Mouse (Mus musculus): Measurements from ENCODE around the gene Phc2.
"Not testable (repeated sequence)": the region's sequence is repeated elsewhere in the genome, so short reads cannot be mapped to it uniquely, and the experiment has no call there.

The Phc2 gene

GRCm38 (mm10) chr4:128645896-128646295, 8.6 kb upstream of the Phc2 start:
- DNase-seq (ENCODE audit: low read depth), result no peak

GRCm38 (mm10) chr4:128646762-128647161, 7.7 kb upstream of the Phc2 start:
- no peak for DNase-seq (ENCODE audit: low read depth)

GRCm38 (mm10) chr4:128648567-128649255, 5.8 kb upstream of the Phc2 start:
- no peak for DNase-seq (ENCODE audit: low read depth)

- DNase-seq (ENCODE audit: low read depth), result no peak
Observed at GRCm38 (mm10) chr4:128651530-128651929, 3.0 kb upstream of the Phc2 start.

- no peak for DNase-seq (ENCODE audit: low read depth)
Observed at GRCm38 (mm10) chr4:128652584-128653298, 1.8 kb upstream of the Phc2 start.

- no peak for DNase-seq (ENCODE audit: low read depth)
Observed at GRCm38 (mm10) chr4:128655446-128655845, 944 bp downstream of the Phc2 start.

- DNase-seq (ENCODE audit: low read depth), result no peak
Observed at GRCm38 (mm10) chr4:128660196-128660595, 5.7 kb downstream of the Phc2 start.

- no peak for DNase-seq (ENCODE audit: low read depth)
Observed at GRCm38 (mm10) chr4:128661063-128661462, 6.6 kb downstream of the Phc2 start.

GRCm38 (mm10) chr4:128664002-128664401, 9.5 kb downstream of the Phc2 start:
- no peak for DNase-seq (ENCODE audit: low read depth)

GRCm38 (mm10) chr4:128666362-128666761, 11.9 kb downstream of the Phc2 start:
- not testable (repeated sequence) for DNase-seq (ENCODE audit: low read depth)

GRCm38 (mm10) chr4:128667195-128667594, 12.7 kb downstream of the Phc2 start:
- DNase-seq (ENCODE audit: low read depth), result not testable (repeated sequence)

- DNase-seq (ENCODE audit: low read depth), result no peak
Observed at GRCm38 (mm10) chr4:128669229-128669628, 14.7 kb downstream of the Phc2 start.

GRCm38 (mm10) chr4:128670566-128671191, 16.2 kb downstream of the Phc2 start:
- DNase-seq (ENCODE audit: low read depth), result no peak

- no peak for DNase-seq (ENCODE audit: low read depth)
Observed at GRCm38 (mm10) chr4:128672494-128672893, 18.0 kb downstream of the Phc2 start.

- no peak for DNase-seq (ENCODE audit: low read depth)
Observed at GRCm38 (mm10) chr4:128678564-128679217, 24.2 kb downstream of the Phc2 start.

- DNase-seq (ENCODE audit: low read depth), result no peak
Observed at GRCm38 (mm10) chr4:128681126-128681525, 26.6 kb downstream of the Phc2 start.

- no peak for DNase-seq (ENCODE audit: low read depth)
Observed at GRCm38 (mm10) chr4:128682281-128682680, 27.8 kb downstream of the Phc2 start.

- DNase-seq (ENCODE audit: low read depth), result no peak
Observed at GRCm38 (mm10) chr4:128683706-128684105, 29.2 kb downstream of the Phc2 start.

- no peak for DNase-seq (ENCODE audit: low read depth)
Observed at GRCm38 (mm10) chr4:128684108-128684507, 29.6 kb downstream of the Phc2 start.

- DNase-seq (ENCODE audit: low read depth), result no peak
Observed at GRCm38 (mm10) chr4:128688513-128688913, 34.0 kb downstream of the Phc2 start.

- no peak for DNase-seq (ENCODE audit: low read depth)
Observed at GRCm38 (mm10) chr4:128688976-128689375, 34.5 kb downstream of the Phc2 start.

- no peak for DNase-seq (ENCODE audit: low read depth)
Observed at GRCm38 (mm10) chr4:128689739-128690304, 35.3 kb downstream of the Phc2 start.
